ENCODE assay signal across 12 mouse cellular contexts in the genomic region with DNA sequence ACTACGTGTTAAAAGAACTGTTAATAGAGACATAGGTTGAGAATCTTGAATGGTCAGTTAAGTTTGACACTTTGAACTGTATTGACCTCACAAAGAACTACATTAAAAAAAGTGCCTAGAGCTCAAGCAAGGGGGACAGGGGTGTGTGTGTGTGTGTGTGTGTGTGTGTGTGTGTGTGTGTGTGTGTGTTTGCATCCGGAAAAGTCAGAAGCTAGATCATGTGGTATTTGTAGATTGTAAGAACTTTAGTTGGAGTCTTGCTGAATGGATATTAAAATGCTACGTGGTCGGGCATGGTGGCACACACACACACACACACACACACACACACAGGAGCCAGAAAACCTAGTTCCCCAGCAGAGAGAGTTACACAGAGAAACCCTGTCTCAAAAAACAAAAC. TPM values are rescaled to one million over a fixed set of nuclear protein-coding genes. Genes with fewer than 3 reads are reported as not detected.
DNase-seq lines count a peak whose midpoint lies in the region; ATAC-seq lines count a peak whose summit lies in the region.
"Had no signal": no experiment of that assay in that cellular context is flagged by ENCODE, and none has a peak within 500 bp of the region (broad histone marks: within the 10 kb centered on the region; RNA-seq: fewer than 3 reads in every experiment).

No protein-coding gene starts in this region.

- H3K4me3 ChIP-seq in heart, embryonic 13.5 days: no peak overlapping the region
- H3K4me3 ChIP-seq in megakaryocyte, embryonic 14.5 days (replicated peaks): peak overlapping the region; percentile 97
- no peak overlapping the region for H3K4me3 ChIP-seq in liver, embryonic 12.5 days
- H3K4me3 ChIP-seq in stomach, embryonic 16.5 days (replicated peaks; ENCODE audit: low read length): no peak overlapping the region

- no peak for ATAC-seq in heart, embryonic 13.5 days (ENCODE audit: extremely low read depth, insufficient number of reproducible peaks, low FRiP score, low TSS enrichment)
- no peak for ATAC-seq in megakaryocyte, adult 5-6 weeks (ENCODE audit: poor library complexity, severe bottlenecking)
- ATAC-seq in liver, embryonic 12.5 days: no peak
- ATAC-seq in stomach, embryonic 16.5 days (ENCODE audit: insufficient read depth, low FRiP score): no peak

- H3K27me3 ChIP-seq in heart, embryonic 13.5 days (replicated peaks): no peaks in the 10 kb centered on the region
- no peaks in the 10 kb centered on the region for H3K27me3 ChIP-seq in megakaryocyte, embryonic 14.5 days (replicated peaks)
- no peaks in the 10 kb centered on the region for H3K27me3 ChIP-seq in liver, embryonic 12.5 days (replicated peaks)
- H3K27me3 ChIP-seq in stomach, embryonic 16.5 days (ENCODE audit: control insufficient read depth, insufficient read depth, low read length): no peaks in the 10 kb centered on the region
- H3K27me3 ChIP-seq: hindbrain, embryonic 15.5 days; limb, embryonic 15.5 days; neural tube, embryonic 13.5 days had no signal

- H3K9ac ChIP-seq in heart, embryonic 13.5 days: no peak overlapping the region
- H3K9ac ChIP-seq in liver, embryonic 12.5 days: peak overlapping the region; percentile 95
- H3K9ac ChIP-seq in stomach, embryonic 16.5 days (ENCODE audit: low read length): no peak overlapping the region

- peaks cover 38% of the 10 kb centered on the region for H3K4me1 ChIP-seq in heart, embryonic 13.5 days
- peaks cover 44% of the 10 kb centered on the region for H3K4me1 ChIP-seq in megakaryocyte, embryonic 14.5 days
- peaks cover 39% of the 10 kb centered on the region for H3K4me1 ChIP-seq in liver, embryonic 12.5 days
- H3K4me1 ChIP-seq in stomach, embryonic 16.5 days (ENCODE audit: control insufficient read depth, insufficient read depth, low read length): peaks cover 14% of the 10 kb centered on the region

- DNase-seq in heart, postnatal 4 days: no peak
- no peak for DNase-seq in frontal cortex, postnatal 36 days (ENCODE audit: low spot score in 2 of 2)
- DNase-seq in ovary, adult 18-20 months (ENCODE audit: low spot score): no peak
- DNase-seq: midbrain, embryonic 14.5 days had no signal

- H3K4me2 ChIP-seq in heart, embryonic 13.5 days: no peak overlapping the region
- H3K4me2 ChIP-seq in liver, embryonic 12.5 days: peak overlapping the region; percentile 91
- no peak overlapping the region for H3K4me2 ChIP-seq in stomach, embryonic 16.5 days (ENCODE audit: low read depth, low read length)

- 77% methylated on average over 3 of the region's 4 CpGs for WGBS in heart, embryonic 13.5 days
- 35% methylated on average over 4 of the region's 4 CpGs for WGBS in liver, embryonic 12.5 days (ENCODE audit: insufficient replicate concordance)
- WGBS in stomach, embryonic 16.5 days: 52% methylated on average over 4 of the region's 4 CpGs

- no peaks in the 10 kb centered on the region for H3K9me3 ChIP-seq in heart, embryonic 13.5 days
- H3K9me3 ChIP-seq in megakaryocyte, embryonic 14.5 days: no peaks in the 10 kb centered on the region
- H3K9me3 ChIP-seq in liver, embryonic 12.5 days (replicated peaks): no peaks in the 10 kb centered on the region
- no peaks in the 10 kb centered on the region for H3K9me3 ChIP-seq in stomach, embryonic 16.5 days (replicated peaks; ENCODE audit: control insufficient read depth, low read length)
- H3K9me3 ChIP-seq: hindbrain, embryonic 15.5 days; limb, embryonic 15.5 days; neural tube, embryonic 13.5 days had no signal

- H3K27ac ChIP-seq in heart, embryonic 13.5 days (replicated peaks): 0 out of 2 replicates have a peak overlapping the region, but pooled peaks have one; percentile 94
- peak overlapping the region; percentile 94 for H3K27ac ChIP-seq in liver, embryonic 12.5 days
- peak overlapping the region; percentile 88 for H3K27ac ChIP-seq in stomach, embryonic 16.5 days (ENCODE audit: low read length)

- H3K36me3 ChIP-seq in heart, embryonic 13.5 days: peaks cover 22% of the 10 kb centered on the region
- H3K36me3 ChIP-seq in megakaryocyte, embryonic 14.5 days (replicated peaks; ENCODE audit: low read length): peaks cover 23% of the 10 kb centered on the region
- peaks cover 30% of the 10 kb centered on the region for H3K36me3 ChIP-seq in liver, embryonic 12.5 days
- H3K36me3 ChIP-seq in stomach, embryonic 16.5 days (ENCODE audit: control insufficient read depth, insufficient read depth, low read length): peaks cover 3% of the 10 kb centered on the region; the same call in 1 of the 2 replicates

RNA-seq across cellular contexts. Expression of a gene that starts 1.6 kb away (rescaled TPM):
- polyA plus RNA-seq in heart, embryonic 13.5 days (2015; fragmentation: Nextera tagmentation; extraction: Ambion mirVana): 46.6 and 48.7 TPM in 2 replicates
- 10 to 100 TPM; 15.3 to 16.1 TPM for total RNA-seq in heart, postnatal 4 days (2021)
- 1.5 TPM in 1 of 2 replicates, not detected in the other for polyA plus RNA-seq in megakaryocyte, embryonic 14.5 days (2012; ENCODE audit: insufficient read depth, low replicate concordance)
- 64.0 and 74.3 TPM in 2 replicates for total RNA-seq in megakaryocyte, adult 5-6 weeks (2015)
- total RNA-seq in megakaryocyte, adult 5-6 weeks (2017): 51.9 and 58.9 TPM in 2 replicates
- 94.0 and 95.6 TPM in 2 replicates for polyA plus RNA-seq in liver, embryonic 12.5 days (2016; fragmentation: Nextera tagmentation; extraction: Ambion mirVana)
- polyA plus RNA-seq in stomach, embryonic 16.5 days (2015; fragmentation: Nextera tagmentation; extraction: Ambion mirVana): 49.4 and 53.7 TPM in 2 replicates

RNA-seq across cellular contexts. Expression of a gene that starts 16.7 kb away (rescaled TPM):
- polyA plus RNA-seq in heart, embryonic 13.5 days (2015; fragmentation: Nextera tagmentation; extraction: Ambion mirVana): 10.3 and 11.3 TPM in 2 replicates
- 10 to 100 TPM in 1 of 2 experiments, 1 to 10 TPM in 1; 7.9 to 10.9 TPM for total RNA-seq in heart, postnatal 4 days (2021)
- polyA plus RNA-seq in megakaryocyte, embryonic 14.5 days (2012; ENCODE audit: insufficient read depth, low replicate concordance): 1.1 and 2.4 TPM in 2 replicates
- 17.5 and 17.7 TPM in 2 replicates for total RNA-seq in megakaryocyte, adult 5-6 weeks (2015)
- total RNA-seq in megakaryocyte, adult 5-6 weeks (2017): 25.7 and 38.1 TPM in 2 replicates
- polyA plus RNA-seq in liver, embryonic 12.5 days (2016; fragmentation: Nextera tagmentation; extraction: Ambion mirVana): 9.3 and 10.0 TPM in 2 replicates
- polyA plus RNA-seq in stomach, embryonic 16.5 days (2015; fragmentation: Nextera tagmentation; extraction: Ambion mirVana): 12.9 and 14.2 TPM in 2 replicates

Comparison
In these comparisons a context has a peak if more than half of its experiments do, and no peak if none do; other contexts are left out.
1. RNA of a gene that starts 1.6 kb away (polyA plus RNA-seq): 94.0 to 95.6 TPM in liver, embryonic 12.5 days, 49.4 to 53.7 TPM in stomach, embryonic 16.5 days and 46.6 to 48.7 TPM in heart, embryonic 13.5 days; 1.5 TPM in megakaryocyte, embryonic 14.5 days; every median in the first group is over 10 times any median in the second.
2. Peak in every context shown above with its lines, with median percentiles within 50 percentile points of each other: H3K27ac ChIP-seq.